Mouse (Mus musculus) embryo, embryonic 11.5 days (tissue): ENCODE measurements around the gene Caly.

Experiments used
- DNase-seq: peaks from one replicate; pipeline ENCODE4 v3.0.0-alpha.2; 2012; ENCODE audit warnings: low read depth, low spot score

Caly gene

GRCm38 (mm10) chr7:140042728-140043127 lies 39.6 kb downstream of the Caly start:
- DNase-seq, result no peak

- DNase-seq, result no peak
Measured at GRCm38 (mm10) chr7:140037171-140037555, 45.2 kb downstream of the Caly start.

GRCm38 (mm10) chr7:140036281-140037170 lies 45.8 kb downstream of the Caly start, which contains the start of the genes Zfp511 and Tubgcp2:
Zfp511 (plus strand) TSS chr7:140036391.
Tubgcp2 (minus strand) TSS chr7:140036669.
- DNase-seq, result peak; percentile 93

- DNase-seq, result no peak
Measured at GRCm38 (mm10) chr7:140035456-140035855, 46.9 kb downstream of the Caly start.

GRCm38 (mm10) chr7:140033386-140033785 lies 49.0 kb downstream of the Caly start:
- DNase-seq, result no peak

GRCm38 (mm10) chr7:140032366-140032765 lies 50.0 kb downstream of the Caly start:
- DNase-seq, result no peak

GRCm38 (mm10) chr7:140031771-140032170 lies 50.6 kb downstream of the Caly start:
- no peak for DNase-seq
